Mouse (Mus musculus) thymus, adult 2 months (tissue): Measurements from ENCODE around the gene Zc3h7a.

Experiments used
- CTCF ChIP-seq: fragments of 200-500 bp; IDR thresholded peaks from 2 replicates; pipeline ENCODE4 v1.5.1; 2012; ENCODE audit warnings: mild to moderate bottlenecking, control low read depth, low read length, moderate library complexity, borderline replicate concordance; ENCODE audit not compliant: control insufficient read depth, poor library complexity, insufficient read depth; ENCODE audit errors: extremely low read depth
- POLR2A ChIP-seq: fragments of 200-500 bp; IDR thresholded peaks from 2 replicates; pipeline ENCODE4 v1.6.1; 2012; ENCODE audit warnings: mild to moderate bottlenecking, low read length, control low read depth, moderate library complexity; ENCODE audit not compliant: control insufficient read depth, poor library complexity, insufficient read depth; ENCODE audit errors: extremely low read depth

DNA sequence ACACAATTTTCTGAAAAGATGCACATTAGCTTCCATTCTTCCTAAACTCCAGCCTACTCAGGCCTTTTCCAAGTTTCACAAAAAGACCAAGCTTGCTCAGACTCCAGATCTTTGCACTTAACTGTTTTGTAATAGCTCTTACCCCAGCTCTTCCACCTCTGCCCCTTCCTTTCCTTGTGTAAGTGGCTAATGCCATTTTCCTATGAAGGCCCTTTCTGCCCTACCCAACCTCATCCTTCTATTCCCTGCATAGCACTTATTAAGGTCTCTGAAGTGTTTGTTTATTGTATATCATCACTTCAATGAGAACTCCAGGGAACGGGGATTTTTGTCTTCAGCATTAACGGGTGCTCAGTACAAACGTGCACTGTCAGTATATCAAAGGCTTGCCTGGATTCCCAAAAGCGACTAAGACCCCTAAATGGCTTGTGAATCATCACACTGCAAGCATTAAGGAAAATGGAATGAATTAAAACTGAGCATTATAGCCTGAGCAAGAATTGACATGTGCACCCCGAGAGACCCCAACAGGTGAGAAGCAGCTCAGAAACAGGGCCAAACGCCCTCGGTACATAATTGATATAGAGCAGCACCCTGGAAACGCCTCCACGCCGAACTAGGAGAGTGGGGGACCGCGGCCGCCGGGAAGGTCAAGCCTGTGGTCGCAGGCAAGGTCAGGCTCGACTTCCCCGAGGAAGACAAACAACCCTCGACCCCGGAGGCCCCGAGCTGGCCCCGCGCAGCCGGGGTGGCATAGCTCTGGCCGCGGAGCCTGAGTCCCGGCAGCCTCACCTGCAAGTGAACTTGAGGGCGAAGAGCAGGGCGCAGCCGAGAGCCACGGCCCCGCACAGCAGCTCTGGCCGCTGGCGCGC lies 42.5 kb downstream of the Zc3h7a start:
- TF ChIP-seq CTCF: no peak
- no peak for TF ChIP-seq POLR2A
